In the genomic region with DNA sequence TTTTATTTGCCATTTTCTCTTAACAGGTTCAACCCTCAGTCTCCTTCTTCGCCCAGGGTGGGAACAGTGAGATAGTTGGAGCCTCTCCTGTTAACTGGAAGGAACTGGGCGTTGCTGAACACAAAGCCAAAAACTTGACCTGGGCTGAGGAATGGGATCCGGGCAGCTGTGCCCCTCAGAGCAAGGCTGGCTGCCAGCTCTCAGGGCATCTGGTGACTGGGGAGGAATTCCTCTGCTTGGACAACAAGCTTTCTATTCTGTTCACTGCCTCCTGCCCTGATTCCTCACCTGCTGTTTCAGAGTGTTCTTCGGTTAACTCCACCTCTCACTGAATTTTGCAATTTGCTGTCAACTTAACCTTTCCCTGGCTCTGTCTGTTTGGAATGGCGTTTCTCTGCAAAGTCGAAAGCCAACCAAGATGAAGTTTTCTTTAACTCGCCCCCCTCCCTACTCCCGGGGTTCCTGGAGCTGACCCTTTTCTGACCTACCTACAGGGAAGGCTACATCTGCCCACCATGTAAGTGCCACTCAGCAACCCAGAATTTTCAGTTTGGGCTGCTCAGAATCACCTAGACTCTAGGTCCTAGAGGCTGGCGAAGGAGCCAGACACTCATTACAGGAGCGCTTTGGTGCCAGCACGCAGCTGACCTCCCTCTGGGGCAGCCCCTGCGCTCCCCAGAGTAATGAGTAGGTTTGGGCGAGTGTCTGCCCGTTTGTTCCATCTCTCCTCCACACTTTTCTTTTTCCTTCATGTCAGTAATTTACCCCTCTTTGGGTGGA, we compare ENCODE assay signal across 11 mouse cellular contexts. TPM values are rescaled to one million over a fixed set of nuclear protein-coding genes. Genes with fewer than 3 reads are reported as not detected.
DNase-seq lines count a peak whose midpoint lies in the region; ATAC-seq and TF ChIP-seq lines count a peak whose summit lies in the region.
"Had no signal": no experiment of that assay in that cellular context is flagged by ENCODE, and none has a peak within 500 bp of the region (broad histone marks: within the 10 kb centered on the region; RNA-seq: fewer than 3 reads in every experiment).

No protein-coding gene starts in this region.

- no peaks in the 10 kb centered on the region for H3K36me3 ChIP-seq in forebrain, embryonic 10.5 days (replicated peaks)
- H3K36me3 ChIP-seq in forebrain, postnatal 0 days (ENCODE audit: insufficient read depth), result no peaks in the 10 kb centered on the region
- H3K36me3 ChIP-seq in ES-Bruce4 (ENCODE audit: control insufficient read depth, insufficient read depth, low read length, poor library complexity, severe bottlenecking), result peaks cover 5% of the 10 kb centered on the region; the same call in 1 of the 2 replicates
- H3K36me3 ChIP-seq in kidney, embryonic 14.5 days (ENCODE audit: control insufficient read depth, insufficient read depth, low read length), result 0 out of 2 replicates have a peak, but pooled peaks cover 2% of the 10 kb centered on the region
- H3K36me3 ChIP-seq in liver, postnatal 0 days (replicated peaks; ENCODE audit: insufficient read depth, low read length), result peaks cover 3% of the 10 kb centered on the region; the same call in 1 of the 2 replicates
- H3K36me3 ChIP-seq: midbrain, embryonic 12.5 days had no signal

- TF ChIP-seq EP300 in ES-Bruce4 (IDR thresholded peaks at IDR 0.05; ENCODE audit: insufficient read depth, low read depth, low read length), result no peak
- no peak for TF ChIP-seq EP300 in liver, postnatal 0 days (IDR thresholded peaks at IDR 0.05; ENCODE audit: low read depth)

- intact Hi-C loops in gastrocnemius, postnatal 14 days (cut with DNase I; ENCODE audit: low total_unique reads), result no loop called here

- no peak overlapping the region for H3K4me2 ChIP-seq in forebrain, postnatal 0 days (ENCODE audit: low read depth)
- peak overlapping the region; percentile 31 for H3K4me2 ChIP-seq in kidney, embryonic 14.5 days (replicated peaks; ENCODE audit: low read depth, low read length)
- H3K4me2 ChIP-seq in liver, postnatal 0 days (ENCODE audit: low read depth, low read length), result peak overlapping the region; percentile 67
- H3K4me2 ChIP-seq: midbrain, embryonic 12.5 days had no signal

- no peak for ATAC-seq in forebrain, postnatal 0 days
- no peak for ATAC-seq in kidney, embryonic 14.5 days (ENCODE audit: low FRiP score, low TSS enrichment)
- ATAC-seq in liver, postnatal 0 days, result peak; percentile 33; the same call in 1 of the 2 replicates

- no peaks in the 10 kb centered on the region for H3K9me3 ChIP-seq in forebrain, embryonic 10.5 days
- no peaks in the 10 kb centered on the region for H3K9me3 ChIP-seq in forebrain, postnatal 0 days (ENCODE audit: low read length)
- H3K9me3 ChIP-seq in ES-Bruce4 (replicated peaks; ENCODE audit: control insufficient read depth, insufficient read depth, low read length, poor library complexity, severe bottlenecking), result no peaks in the 10 kb centered on the region
- no peaks in the 10 kb centered on the region for H3K9me3 ChIP-seq in kidney, embryonic 14.5 days (ENCODE audit: control insufficient read depth, low read length)
- H3K9me3 ChIP-seq in liver, postnatal 0 days (ENCODE audit: low read length), result no peaks in the 10 kb centered on the region
- H3K9me3 ChIP-seq: midbrain, embryonic 12.5 days had no signal

- peak overlapping the region; percentile 6; the same call in 1 of the 2 replicates for H3K4me3 ChIP-seq in forebrain, embryonic 10.5 days
- H3K4me3 ChIP-seq in forebrain, postnatal 0 days (ENCODE audit: low read depth, low read length), result no peak overlapping the region
- peak overlapping the region; percentile 12; the same call in 1 of the 2 replicates for H3K4me3 ChIP-seq in ES-Bruce4 (ENCODE audit: low read depth, low read length)
- peak overlapping the region; percentile 2; the same call in 1 of the 2 replicates for H3K4me3 ChIP-seq in kidney, embryonic 14.5 days (ENCODE audit: low read length)
- H3K4me3 ChIP-seq in liver, postnatal 0 days (ENCODE audit: low read depth, low read length), result peak overlapping the region; percentile 47
- H3K4me3 ChIP-seq: midbrain, embryonic 12.5 days had no signal

- H3K27me3 ChIP-seq in forebrain, embryonic 10.5 days (ENCODE audit: poor library complexity, severe bottlenecking), result peaks cover 70% of the 10 kb centered on the region
- H3K27me3 ChIP-seq in forebrain, postnatal 0 days (ENCODE audit: insufficient read depth, low read length), result peaks cover 50% of the 10 kb centered on the region
- no peaks in the 10 kb centered on the region for H3K27me3 ChIP-seq in ES-Bruce4 (ENCODE audit: control insufficient read depth, insufficient read depth, low read length, poor library complexity, severe bottlenecking)
- H3K27me3 ChIP-seq in kidney, embryonic 14.5 days (ENCODE audit: control insufficient read depth, insufficient read depth, low read length), result peaks cover 40% of the 10 kb centered on the region
- H3K27me3 ChIP-seq in liver, postnatal 0 days (ENCODE audit: insufficient read depth, low read length), result peaks cover 19% of the 10 kb centered on the region

- WGBS in forebrain, embryonic 10.5 days, result 18% methylated on average over 14 of the region's 14 CpGs
- 14% methylated on average over 14 of the region's 14 CpGs for WGBS in forebrain, postnatal 0 days
- WGBS in kidney, embryonic 14.5 days, result 15% methylated on average over 14 of the region's 14 CpGs
- 13% methylated on average over 14 of the region's 14 CpGs for WGBS in liver, postnatal 0 days (ENCODE audit: insufficient replicate concordance)

- no peak for DNase-seq in forebrain, embryonic 10.5 days (ENCODE audit: extremely low spot score, low spot score)
- no peak for DNase-seq in forebrain, postnatal 0 days
- peak; percentile 22 for DNase-seq in liver, postnatal 0 days
- no peak for DNase-seq in spleen, postnatal 10 days (ENCODE audit: low spot score in 2 of 2)
- no peak for DNase-seq in cerebellum, postnatal 14 days
- DNase-seq in gastrocnemius, postnatal 14 days, result no peak

- H3K27ac ChIP-seq in forebrain, embryonic 10.5 days, result no peak overlapping the region
- H3K27ac ChIP-seq in forebrain, postnatal 0 days (ENCODE audit: low read depth, low read length), result no peak overlapping the region
- no peak overlapping the region for H3K27ac ChIP-seq in ES-Bruce4 (ENCODE audit: insufficient read depth, low read length)
- H3K27ac ChIP-seq in kidney, embryonic 14.5 days (ENCODE audit: low read depth, low read length), result peak overlapping the region; percentile 30; the same call in 1 of the 2 replicates
- peak overlapping the region; percentile 98 for H3K27ac ChIP-seq in liver, postnatal 0 days (ENCODE audit: low read depth)
- H3K27ac ChIP-seq: midbrain, embryonic 12.5 days had no signal

- H3K9ac ChIP-seq in forebrain, postnatal 0 days, result no peak overlapping the region
- H3K9ac ChIP-seq in ES-Bruce4 (ENCODE audit: low read depth, poor library complexity, severe bottlenecking), result peak overlapping the region; percentile 72
- peak overlapping the region; percentile 12; the same call in 1 of the 2 replicates for H3K9ac ChIP-seq in kidney, embryonic 14.5 days (ENCODE audit: low read depth, low read length)
- H3K9ac ChIP-seq in liver, postnatal 0 days (replicated peaks), result peak overlapping the region; percentile 64
- H3K9ac ChIP-seq: midbrain, embryonic 12.5 days had no signal

- TF ChIP-seq CTCF in forebrain, postnatal 0 days (IDR thresholded peaks at IDR 0.05; ENCODE audit: low read depth), result no peak
- no peak for TF ChIP-seq CTCF in ES-Bruce4 (IDR thresholded peaks at IDR 0.05; ENCODE audit: low read depth, low read length)
- TF ChIP-seq CTCF in liver, postnatal 0 days (IDR thresholded peaks at IDR 0.05; ENCODE audit: low read depth), result no peak

- H3K4me1 ChIP-seq in forebrain, embryonic 10.5 days, result peaks cover 31% of the 10 kb centered on the region
- H3K4me1 ChIP-seq in forebrain, postnatal 0 days (ENCODE audit: insufficient read depth), result no peaks in the 10 kb centered on the region
- no peaks in the 10 kb centered on the region for H3K4me1 ChIP-seq in ES-Bruce4 (ENCODE audit: control insufficient read depth, insufficient read depth, low read length)
- H3K4me1 ChIP-seq in kidney, embryonic 14.5 days (ENCODE audit: control insufficient read depth, insufficient read depth, low read length), result peaks cover 17% of the 10 kb centered on the region; the same call in 1 of the 2 replicates
- H3K4me1 ChIP-seq in liver, postnatal 0 days (ENCODE audit: insufficient read depth), result peaks cover 4% of the 10 kb centered on the region; the same call in 1 of the 2 replicates

- TF ChIP-seq POLR2A in ES-Bruce4 (IDR thresholded peaks at IDR 0.05; ENCODE audit: insufficient read depth, low read length), result no peak

RNA-seq across cellular contexts. Expression of gene Mpzl2, which starts 0.7 kb away (rescaled TPM):
- polyA plus RNA-seq in forebrain, embryonic 10.5 days (2016; fragmentation: Nextera tagmentation; extraction: Ambion mirVana), result 3.2 and 3.5 TPM in 2 replicates
- total RNA-seq in forebrain, postnatal 0 days (2014; rRNA removed), result 2.2 and 4.6 TPM in 2 replicates
- polyA plus RNA-seq in forebrain, postnatal 0 days (2015; fragmentation: Nextera tagmentation; extraction: Ambion mirVana), result 2.0 and 2.3 TPM in 2 replicates
- 58.9 and 64.3 TPM in 2 replicates for polyA plus RNA-seq in ES-Bruce4 (2011; ENCODE audit: insufficient read depth, insufficient read length, low read depth, missing spikeins)
- polyA plus RNA-seq in kidney, embryonic 14.5 days (2014; fragmentation: Nextera tagmentation; extraction: Ambion mirVana), result 11.0 and 22.2 TPM in 2 replicates
- polyA plus RNA-seq in liver, postnatal 0 days (2015; fragmentation: Nextera tagmentation; extraction: Ambion mirVana), result 13.7 and 15.7 TPM in 2 replicates
- total RNA-seq in gastrocnemius, postnatal 14 days (2021), result under 1 TPM; 0.11 to 0.27 TPM
- polyA plus RNA-seq: C2C12 had no signal

RNA-seq across cellular contexts. Expression of gene Mpzl3, which starts 14.7 kb away (rescaled TPM):
- 2.3 and 2.7 TPM in 2 replicates for polyA plus RNA-seq in forebrain, embryonic 10.5 days (2016; fragmentation: Nextera tagmentation; extraction: Ambion mirVana)
- 1.8 and 3.7 TPM in 2 replicates for total RNA-seq in forebrain, postnatal 0 days (2014; rRNA removed)
- polyA plus RNA-seq in forebrain, postnatal 0 days (2015; fragmentation: Nextera tagmentation; extraction: Ambion mirVana), result 0.62 and 1.1 TPM in 2 replicates
- 6.7 and 7.3 TPM in 2 replicates for polyA plus RNA-seq in ES-Bruce4 (2011; ENCODE audit: insufficient read depth, insufficient read length, low read depth, missing spikeins)
- 2.3 and 3.0 TPM in 2 replicates for polyA plus RNA-seq in kidney, embryonic 14.5 days (2014; fragmentation: Nextera tagmentation; extraction: Ambion mirVana)
- 0.99 and 1.4 TPM in 2 replicates for polyA plus RNA-seq in liver, postnatal 0 days (2015; fragmentation: Nextera tagmentation; extraction: Ambion mirVana)
- total RNA-seq in gastrocnemius, postnatal 14 days (2021), result 1 to 10 TPM; 1.1 to 2.5 TPM

RNA-seq across cellular contexts. Expression of gene Cd3e, which starts 30.8 kb away (rescaled TPM):
- polyA plus RNA-seq in forebrain, embryonic 10.5 days (2016; fragmentation: Nextera tagmentation; extraction: Ambion mirVana), result not detected in 2 replicates
- total RNA-seq in forebrain, postnatal 0 days (2014; rRNA removed), result not detected in 2 replicates
- 0.19 TPM in 1 of 2 replicates, not detected in the other for polyA plus RNA-seq in forebrain, postnatal 0 days (2015; fragmentation: Nextera tagmentation; extraction: Ambion mirVana)
- polyA plus RNA-seq in ES-Bruce4 (2011; ENCODE audit: insufficient read depth, insufficient read length, low read depth, missing spikeins), result not detected in 2 replicates
- not detected in 2 replicates for polyA plus RNA-seq in kidney, embryonic 14.5 days (2014; fragmentation: Nextera tagmentation; extraction: Ambion mirVana)
- not detected in 2 replicates for polyA plus RNA-seq in liver, postnatal 0 days (2015; fragmentation: Nextera tagmentation; extraction: Ambion mirVana)
- total RNA-seq in gastrocnemius, postnatal 14 days (2021), result not detected
- polyA plus RNA-seq: C2C12; midbrain, embryonic 12.5 days had no signal

RNA-seq across cellular contexts. Expression of gene Jaml, which starts 38.7 kb away (rescaled TPM):
- 0.52 and 0.54 TPM in 2 replicates for polyA plus RNA-seq in forebrain, embryonic 10.5 days (2016; fragmentation: Nextera tagmentation; extraction: Ambion mirVana)
- 0.23 TPM in 1 of 2 replicates, not detected in the other for total RNA-seq in forebrain, postnatal 0 days (2014; rRNA removed)
- polyA plus RNA-seq in forebrain, postnatal 0 days (2015; fragmentation: Nextera tagmentation; extraction: Ambion mirVana), result 0.16 and 0.19 TPM in 2 replicates
- polyA plus RNA-seq in ES-Bruce4 (2011; ENCODE audit: insufficient read depth, insufficient read length, low read depth, missing spikeins), result not detected in 2 replicates
- polyA plus RNA-seq in kidney, embryonic 14.5 days (2014; fragmentation: Nextera tagmentation; extraction: Ambion mirVana), result 0.46 TPM in 1 of 2 replicates, not detected in the other
- polyA plus RNA-seq in liver, postnatal 0 days (2015; fragmentation: Nextera tagmentation; extraction: Ambion mirVana), result 0.68 and 0.73 TPM in 2 replicates
- under 1 TPM; 0.37 to 0.69 TPM for total RNA-seq in gastrocnemius, postnatal 14 days (2021)
- polyA plus RNA-seq: C2C12 had no signal

RNA-seq across cellular contexts. Expression of gene Cd3d, which starts 58.7 kb away (rescaled TPM):
- not detected in 2 replicates for polyA plus RNA-seq in forebrain, embryonic 10.5 days (2016; fragmentation: Nextera tagmentation; extraction: Ambion mirVana)
- not detected in 2 replicates for total RNA-seq in forebrain, postnatal 0 days (2014; rRNA removed)
- polyA plus RNA-seq in forebrain, postnatal 0 days (2015; fragmentation: Nextera tagmentation; extraction: Ambion mirVana), result not detected in 2 replicates
- not detected in 2 replicates for polyA plus RNA-seq in ES-Bruce4 (2011; ENCODE audit: insufficient read depth, insufficient read length, low read depth, missing spikeins)
- polyA plus RNA-seq in kidney, embryonic 14.5 days (2014; fragmentation: Nextera tagmentation; extraction: Ambion mirVana), result not detected in 2 replicates
- polyA plus RNA-seq in liver, postnatal 0 days (2015; fragmentation: Nextera tagmentation; extraction: Ambion mirVana), result 0.17 and 0.46 TPM in 2 replicates
- under 1 TPM in 1 of 2 experiments, not detected in 1; 0.33 TPM for total RNA-seq in gastrocnemius, postnatal 14 days (2021)
- total RNA-seq: hematopoietic stem cell, adult 5-6 weeks had no signal
- polyA plus RNA-seq: C2C12; midbrain, embryonic 12.5 days had no signal

Comparison
In these comparisons a context has a peak if more than half of its experiments do, and no peak if none do; other contexts are left out.
1. H3K27ac ChIP-seq: peak in kidney, embryonic 14.5 days (single experiment) and liver, postnatal 0 days (single experiment); none in forebrain, embryonic 10.5 days (single experiment), forebrain, postnatal 0 days (single experiment) and ES-Bruce4 (single experiment).